Mouse (Mus musculus): ENCODE measurements around the gene Fam166a. TPM values are rescaled to one million over a fixed set of nuclear protein-coding genes. Genes with fewer than 3 reads are reported as not detected.

Gene Fam166a
- polyA plus RNA-seq, 1 experiment, result 0.11 TPM

DNA sequence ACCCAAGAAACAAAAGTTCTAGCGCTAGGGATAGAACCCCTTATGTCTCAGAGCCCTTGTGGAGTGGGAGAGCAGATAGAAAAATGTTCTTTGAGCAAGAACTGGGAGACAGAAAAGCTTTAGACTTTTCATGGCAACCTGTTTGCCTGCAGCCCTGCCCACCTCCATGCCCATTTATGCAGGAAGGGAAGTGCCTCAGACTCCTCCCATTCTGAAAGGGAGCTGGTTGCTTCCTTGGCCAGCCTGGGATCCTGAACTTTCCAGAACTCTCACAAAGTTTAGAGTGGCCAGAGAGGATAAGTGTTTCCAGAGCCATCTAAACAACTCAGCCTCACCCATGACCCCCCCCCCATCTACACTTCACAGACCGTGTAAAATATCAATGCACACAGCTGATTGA is 21.4 kb upstream of the Fam166a start:
- no peak for TF ChIP-seq CTCF (IDR thresholded peaks at IDR 0.05; ENCODE audit: borderline replicate concordance, insufficient read depth, low read depth, low read length)
- H3K27ac ChIP-seq (ENCODE audit: insufficient read depth, low read length), result no peak overlapping the region

DNA sequence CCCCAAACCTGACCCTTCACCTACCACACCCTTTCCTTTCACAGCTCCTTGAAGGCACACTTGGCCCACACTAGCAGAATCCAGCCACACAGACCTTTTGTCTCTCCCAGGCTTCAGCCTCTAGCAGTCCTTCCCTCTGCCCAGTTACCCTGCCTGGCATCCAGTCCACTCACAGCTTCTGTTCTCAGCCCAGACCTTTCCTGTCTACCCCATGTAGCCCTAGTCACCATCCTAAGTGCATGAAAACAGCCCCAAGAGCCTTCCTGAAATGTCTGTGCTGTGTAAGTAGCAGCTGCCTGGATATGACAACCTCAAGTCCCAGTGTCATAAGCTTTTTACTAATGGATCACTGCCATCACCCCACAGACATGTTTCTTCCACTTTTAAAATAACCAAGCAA is 20.6 kb upstream of the Fam166a start:
- TF ChIP-seq CTCF (IDR thresholded peaks at IDR 0.05; ENCODE audit: borderline replicate concordance, insufficient read depth, low read depth, low read length) (no peak), POLR2A (IDR thresholded peaks at IDR 0.05; ENCODE audit: borderline replicate concordance, insufficient read depth, low read length) (no peak)
- no peak for DNase-seq
- H3K27me3 ChIP-seq (ENCODE audit: control insufficient read depth, insufficient read depth, low read length), result no peaks in the 10 kb centered on the region

More for the DNA sequence above, 21.4 kb upstream of the Fam166a start:
- Histone ChIP-seq H3K4me3 (replicated peaks; ENCODE audit: insufficient read depth, low read depth, low read length) (no peak overlapping the region), H3K4me1 (ENCODE audit: control insufficient read depth, insufficient read depth, low read length) (peaks cover 3% of the 10 kb centered on the region; the same call in 1 of the 2 replicates), H3K27me3 (ENCODE audit: control insufficient read depth, insufficient read depth, low read length) (no peaks in the 10 kb centered on the region)
- no peak for DNase-seq
- WGBS, result 37% methylated on average over 2 of the region's 2 CpGs

DNA sequence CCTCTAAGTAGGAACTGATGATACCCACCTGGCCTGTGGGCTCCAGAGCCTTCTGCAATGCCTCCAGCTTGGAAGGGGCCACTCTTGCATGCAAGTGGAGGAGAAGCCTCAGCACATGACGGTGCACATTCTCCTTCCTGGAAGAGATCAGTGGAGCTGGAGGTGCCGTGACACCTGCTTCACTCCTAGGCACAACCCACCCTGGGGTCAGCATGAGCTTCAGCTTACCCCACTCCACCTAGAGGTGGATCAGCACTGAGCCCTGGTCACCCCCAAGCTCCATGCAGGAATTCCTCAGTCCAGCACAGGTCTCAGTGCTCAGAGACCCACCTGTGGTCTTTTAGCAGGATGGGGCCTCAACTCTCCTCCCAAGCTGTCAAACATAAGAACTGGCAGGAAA is 17.9 kb upstream of the Fam166a start:
- Histone ChIP-seq H3K27me3 (ENCODE audit: control insufficient read depth, insufficient read depth, low read length) (no peaks in the 10 kb centered on the region), H3K4me3 (replicated peaks; ENCODE audit: insufficient read depth, low read depth, low read length) (no peak overlapping the region), H3K27ac (ENCODE audit: insufficient read depth, low read length) (no peak overlapping the region), H3K4me1 (ENCODE audit: control insufficient read depth, insufficient read depth, low read length) (no peaks in the 10 kb centered on the region)
- WGBS, result 93% methylated on average over 2 of the region's 2 CpGs
- TF ChIP-seq CTCF (IDR thresholded peaks at IDR 0.05; ENCODE audit: borderline replicate concordance, insufficient read depth, low read depth, low read length) (no peak), POLR2A (IDR thresholded peaks at IDR 0.05; ENCODE audit: borderline replicate concordance, insufficient read depth, low read length) (no peak)
- DNase-seq, result no peak

More for the DNA sequence above, 20.6 kb upstream of the Fam166a start:
- H3K4me3 ChIP-seq (replicated peaks; ENCODE audit: insufficient read depth, low read depth, low read length), result no peak overlapping the region
- peaks cover 3% of the 10 kb centered on the region; the same call in 1 of the 2 replicates for H3K4me1 ChIP-seq (ENCODE audit: control insufficient read depth, insufficient read depth, low read length)
- H3K27ac ChIP-seq (ENCODE audit: insufficient read depth, low read length), result no peak overlapping the region

DNA sequence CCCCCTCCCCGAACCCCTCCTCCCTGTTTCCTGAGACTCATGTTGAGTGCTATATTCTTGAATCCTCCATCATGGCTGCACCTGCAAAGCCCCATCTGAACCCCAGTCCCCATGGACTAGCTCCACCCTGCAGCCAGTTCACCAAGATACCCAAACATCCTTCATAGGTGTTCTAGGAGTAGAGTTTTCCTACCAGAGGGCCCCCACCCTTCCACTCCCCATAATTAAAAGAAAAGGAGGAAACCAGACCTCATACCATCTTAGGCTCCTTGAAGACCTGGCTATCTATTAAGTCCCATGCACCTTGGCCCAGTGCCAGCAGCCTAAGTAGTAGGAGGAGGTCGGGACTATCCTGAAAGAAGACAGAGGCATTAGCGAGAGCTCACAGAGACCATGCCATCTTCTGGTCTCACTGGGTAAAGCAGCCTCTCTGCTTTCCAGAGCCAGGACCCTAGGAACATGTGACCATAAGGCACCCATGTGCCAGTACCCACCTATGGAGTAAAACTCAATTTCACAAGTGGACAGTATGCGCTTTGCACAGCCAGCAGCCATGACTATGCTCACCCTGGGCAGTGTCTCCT is 14.8 kb upstream of the Fam166a start:
- WGBS, result 52% methylated on average over 4 of the region's 4 CpGs
- no peak for TF ChIP-seq POLR2A (IDR thresholded peaks at IDR 0.05; ENCODE audit: borderline replicate concordance, insufficient read depth, low read length)
- TF ChIP-seq CTCF (IDR thresholded peaks at IDR 0.05; ENCODE audit: borderline replicate concordance, insufficient read depth, low read depth, low read length), result no peak

DNA sequence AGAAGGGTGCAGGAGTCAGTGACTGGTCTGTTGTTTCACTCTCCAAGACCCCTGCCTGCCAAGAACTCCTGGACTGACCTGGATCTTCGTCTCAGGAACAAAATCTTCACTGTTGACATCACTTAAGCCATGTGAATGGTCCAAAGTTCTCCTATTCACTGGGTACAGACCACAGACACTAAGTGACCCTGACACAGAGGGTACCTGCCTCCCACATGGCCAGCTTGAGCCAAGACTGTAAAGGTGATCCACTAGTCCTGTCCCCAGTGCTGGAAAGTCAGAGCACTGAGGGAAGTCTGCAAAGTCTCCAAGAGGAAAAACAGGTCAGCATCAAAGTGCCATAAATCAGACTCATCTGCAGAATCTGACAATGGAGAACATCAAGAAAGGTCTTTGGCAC is 11.0 kb upstream of the Fam166a start:
- no peaks in the 10 kb centered on the region for H3K27me3 ChIP-seq (ENCODE audit: control insufficient read depth, insufficient read depth, low read length)
- H3K4me3 ChIP-seq (replicated peaks; ENCODE audit: insufficient read depth, low read depth, low read length), result no peak overlapping the region
- WGBS, result 67% methylated on average over 1 of the region's 1 CpGs
- H3K4me1 ChIP-seq (ENCODE audit: control insufficient read depth, insufficient read depth, low read length), result peaks cover 6% of the 10 kb centered on the region; the same call in 1 of the 2 replicates
- H3K27ac ChIP-seq (ENCODE audit: insufficient read depth, low read length), result no peak overlapping the region
- no peak for DNase-seq
- no peak for TF ChIP-seq POLR2A (IDR thresholded peaks at IDR 0.05; ENCODE audit: borderline replicate concordance, insufficient read depth, low read length)
- TF ChIP-seq CTCF (IDR thresholded peaks at IDR 0.05; ENCODE audit: borderline replicate concordance, insufficient read depth, low read depth, low read length), result no peak

More for the DNA sequence above, 14.8 kb upstream of the Fam166a start:
- Histone ChIP-seq H3K27me3 (ENCODE audit: control insufficient read depth, insufficient read depth, low read length) (no peaks in the 10 kb centered on the region), H3K27ac (ENCODE audit: insufficient read depth, low read length) (no peak overlapping the region), H3K4me3 (replicated peaks; ENCODE audit: insufficient read depth, low read depth, low read length) (no peak overlapping the region), H3K4me1 (ENCODE audit: control insufficient read depth, insufficient read depth, low read length) (no peaks in the 10 kb centered on the region; the same call in 1 of the 2 replicates)
- DNase-seq, result no peak

DNA sequence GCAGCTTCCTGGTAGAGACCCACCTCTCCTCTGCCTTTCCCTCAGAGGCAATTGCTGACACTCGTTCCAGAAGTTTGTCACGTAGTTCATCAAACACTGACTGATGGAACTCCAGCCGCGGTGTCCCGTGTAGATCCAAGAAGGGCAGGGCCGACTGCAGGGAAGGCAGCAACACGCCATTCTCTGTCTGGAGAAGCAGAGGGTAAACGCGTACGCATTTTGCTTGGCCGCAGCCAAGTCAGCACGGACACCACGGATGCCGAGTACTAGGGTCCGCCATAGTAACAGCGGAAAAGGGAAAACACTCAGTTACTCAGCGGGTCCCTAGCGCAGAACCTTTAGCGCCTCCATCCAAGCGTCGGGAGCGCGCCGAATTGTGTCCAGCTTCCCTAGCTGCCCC is 7.9 kb upstream of the Fam166a start:
- WGBS, result under 1% methylated on average over 24 of the region's 24 CpGs

DNA sequence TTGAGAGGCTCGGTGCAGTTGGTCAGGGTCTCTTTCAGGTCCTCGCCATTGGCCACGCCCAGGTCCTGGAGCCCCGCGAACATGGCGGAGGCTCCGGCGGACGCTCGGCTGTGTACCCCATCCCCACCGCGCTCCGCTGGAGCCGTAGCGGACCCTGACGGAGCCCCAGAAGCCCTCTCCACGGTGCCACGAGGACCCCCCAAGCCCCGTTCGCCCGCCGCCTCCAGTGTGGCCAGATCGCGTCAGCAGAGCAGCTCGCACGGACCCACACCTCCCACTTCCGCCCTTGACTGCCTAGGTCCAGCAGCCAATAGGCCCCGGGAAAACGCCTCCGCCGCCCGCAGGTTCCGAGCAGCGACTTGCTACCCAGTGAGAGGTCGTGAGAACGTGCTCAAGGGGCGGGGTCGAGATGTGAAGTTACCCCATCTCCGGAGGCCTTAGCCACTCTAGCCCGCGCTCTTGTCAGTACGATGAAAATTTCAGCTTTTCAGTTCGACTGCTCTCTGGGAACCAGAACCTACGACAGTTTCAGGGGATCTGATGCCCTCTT is 7.3 kb upstream of the Fam166a start, which contains the start of gene Nelfb:
TSS of gene Nelfb (minus strand) at position 369 of the 550 bp plus-strand sequence.
- Histone ChIP-seq H3K4me3 (replicated peaks; ENCODE audit: insufficient read depth, low read depth, low read length) (peak within 1 kb of the TSS; percentile 90), H3K4me1 (ENCODE audit: control insufficient read depth, insufficient read depth, low read length) (peaks cover 6% of the 10 kb centered on the region; the same call in 1 of the 2 replicates), H3K27ac (ENCODE audit: insufficient read depth, low read length) (peak within 1 kb of the TSS; percentile 80), H3K27me3 (ENCODE audit: control insufficient read depth, insufficient read depth, low read length) (no peaks in the 10 kb centered on the region)
- peak; percentile 86 to 93 for DNase-seq
- TF ChIP-seq POLR2A (IDR thresholded peaks at IDR 0.05; ENCODE audit: borderline replicate concordance, insufficient read depth, low read length) (peak; percentile 78), CTCF (IDR thresholded peaks at IDR 0.05; ENCODE audit: borderline replicate concordance, insufficient read depth, low read depth, low read length) (no peak)
- WGBS, result under 1% methylated on average over 44 of the region's 44 CpGs

More for the DNA sequence above, 7.9 kb upstream of the Fam166a start:
- Histone ChIP-seq H3K27ac (ENCODE audit: insufficient read depth, low read length) (peak overlapping the region; percentile 80; the same call in 1 of the 2 replicates), H3K4me1 (ENCODE audit: control insufficient read depth, insufficient read depth, low read length) (peaks cover 6% of the 10 kb centered on the region; the same call in 1 of the 2 replicates), H3K4me3 (replicated peaks; ENCODE audit: insufficient read depth, low read depth, low read length) (peak overlapping the region; percentile 90), H3K27me3 (ENCODE audit: control insufficient read depth, insufficient read depth, low read length) (no peaks in the 10 kb centered on the region)
- DNase-seq, result no peak
- TF ChIP-seq CTCF (IDR thresholded peaks at IDR 0.05; ENCODE audit: borderline replicate concordance, insufficient read depth, low read depth, low read length), result no peak
- TF ChIP-seq POLR2A (IDR thresholded peaks at IDR 0.05; ENCODE audit: borderline replicate concordance, insufficient read depth, low read length), result no peak
